Mouse (Mus musculus) adrenal gland, postnatal 4 days (tissue): ENCODE data around the gene Sp140. TPM values are rescaled to one million over a fixed set of nuclear protein-coding genes. Genes with fewer than 3 reads are reported as not detected.
"Not testable (repeated sequence)": the region's sequence is repeated elsewhere in the genome, so short reads cannot be mapped to it uniquely, and the experiment has no call there.

ENCODE experiments used
- DNase-seq, 2 experiments: peaks; one replicate each; pipeline ENCODE4 v3.0.0; 2021 to 2022; ENCODE audit warnings: low spot score in 2 of 2, mixed read lengths in 2 of 2
- long read RNA-seq, 2 experiments: library from polyadenylated mRNA; stranded (forward); transcript quantifications; one replicate each; pipeline ENCODE4 v2.0.0; 2021
- total RNA-seq, 2 experiments: library from RNA; stranded (reverse); gene quantifications; 2 replicates each; pipeline ENCODE4 v1.2.3; 2021

Sp140 gene
- 1 to 10 TPM; 7.1 to 8.4 TPM for total RNA-seq
- long read RNA-seq, experiment 1, partial matches to known transcripts = 1 of 7 reads
- long read RNA-seq, experiment 1, other reads (novel, unspliced or antisense) = 5 of 7 reads
- long read RNA-seq, experiment 2, partial matches to known transcripts = 1 of 9 reads
- long read RNA-seq, experiment 2, other reads (novel, unspliced or antisense) = 6 of 9 reads

GRCm38 (mm10) chr1:85600078-85600477 lies at the start of gene Sp140:
Gene Sp140 (plus strand): TSS chr1:85600378.
- not testable (repeated sequence) for DNase-seq

DNA sequence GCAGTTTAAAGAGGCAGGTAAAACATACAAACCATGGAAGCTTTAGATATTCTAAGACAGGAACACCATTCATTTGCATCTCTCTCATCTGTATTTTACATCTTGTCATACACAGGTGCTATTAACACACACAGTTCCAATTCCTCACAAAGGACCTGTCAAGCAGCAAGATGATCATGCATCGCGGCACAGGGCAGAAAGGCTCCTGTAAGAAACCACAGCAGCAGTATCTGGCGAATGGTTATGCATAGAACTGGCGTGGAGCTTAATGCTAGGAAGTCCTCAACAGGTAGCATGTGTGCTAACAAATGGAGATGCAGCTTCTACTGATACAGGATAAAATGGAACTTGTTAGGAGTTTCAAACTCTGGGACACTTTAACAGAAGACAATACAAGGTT lies 44.9 kb upstream of the Sp140 start:
- peak; percentile 25 to 31 for DNase-seq

DNA sequence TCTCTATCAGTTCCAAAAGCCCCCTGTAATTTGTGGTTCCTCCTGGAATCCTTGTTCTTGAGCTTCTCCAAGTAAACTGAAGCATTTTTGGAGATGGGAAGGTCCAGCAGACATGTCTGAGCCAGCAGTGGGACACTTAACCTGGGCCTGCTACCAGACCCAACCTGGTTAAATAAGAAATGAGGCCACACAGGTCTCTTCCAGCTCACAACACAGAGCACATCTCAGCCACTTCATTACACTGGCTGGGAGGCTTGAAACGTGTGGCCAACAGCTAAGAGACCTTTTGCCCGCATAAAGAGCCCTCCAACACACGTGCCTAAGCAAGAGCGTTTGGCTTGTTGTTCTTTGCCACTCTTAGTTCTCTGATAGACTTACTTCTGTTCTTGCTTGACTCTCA lies 26.6 kb upstream of the Sp140 start:
- DNase-seq = not testable (repeated sequence)

DNA sequence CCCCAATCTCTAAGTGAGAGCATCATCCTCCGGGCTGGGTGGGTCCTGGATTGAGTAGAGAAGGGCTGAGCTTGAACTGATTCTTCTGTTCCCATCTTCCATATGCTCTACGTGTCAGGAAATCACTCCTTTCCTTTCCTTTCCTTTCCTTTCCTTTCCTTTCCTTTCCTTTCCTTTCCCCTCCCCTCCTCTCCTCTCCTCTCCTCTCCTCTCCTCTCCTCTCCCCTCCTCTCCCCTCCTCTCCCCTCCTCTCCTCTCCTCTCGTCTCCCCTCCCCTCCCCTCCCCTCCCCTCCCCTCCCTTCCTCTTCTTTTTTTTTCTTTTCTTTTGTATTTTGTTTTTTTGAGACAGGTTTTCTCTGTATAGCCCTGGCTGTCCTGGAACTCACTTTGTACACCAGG lies 24.8 kb upstream of the Sp140 start, which contains the start of gene G530012D18Rik:
Gene G530012D18Rik (plus strand): TSS at position 301 of the 400 bp plus-strand sequence.
- DNase-seq = not testable (repeated sequence)

- not testable (repeated sequence) for DNase-seq
Observed at GRCm38 (mm10) chr1:85578372-85579010, 21.7 kb upstream of the Sp140 start.

DNA sequence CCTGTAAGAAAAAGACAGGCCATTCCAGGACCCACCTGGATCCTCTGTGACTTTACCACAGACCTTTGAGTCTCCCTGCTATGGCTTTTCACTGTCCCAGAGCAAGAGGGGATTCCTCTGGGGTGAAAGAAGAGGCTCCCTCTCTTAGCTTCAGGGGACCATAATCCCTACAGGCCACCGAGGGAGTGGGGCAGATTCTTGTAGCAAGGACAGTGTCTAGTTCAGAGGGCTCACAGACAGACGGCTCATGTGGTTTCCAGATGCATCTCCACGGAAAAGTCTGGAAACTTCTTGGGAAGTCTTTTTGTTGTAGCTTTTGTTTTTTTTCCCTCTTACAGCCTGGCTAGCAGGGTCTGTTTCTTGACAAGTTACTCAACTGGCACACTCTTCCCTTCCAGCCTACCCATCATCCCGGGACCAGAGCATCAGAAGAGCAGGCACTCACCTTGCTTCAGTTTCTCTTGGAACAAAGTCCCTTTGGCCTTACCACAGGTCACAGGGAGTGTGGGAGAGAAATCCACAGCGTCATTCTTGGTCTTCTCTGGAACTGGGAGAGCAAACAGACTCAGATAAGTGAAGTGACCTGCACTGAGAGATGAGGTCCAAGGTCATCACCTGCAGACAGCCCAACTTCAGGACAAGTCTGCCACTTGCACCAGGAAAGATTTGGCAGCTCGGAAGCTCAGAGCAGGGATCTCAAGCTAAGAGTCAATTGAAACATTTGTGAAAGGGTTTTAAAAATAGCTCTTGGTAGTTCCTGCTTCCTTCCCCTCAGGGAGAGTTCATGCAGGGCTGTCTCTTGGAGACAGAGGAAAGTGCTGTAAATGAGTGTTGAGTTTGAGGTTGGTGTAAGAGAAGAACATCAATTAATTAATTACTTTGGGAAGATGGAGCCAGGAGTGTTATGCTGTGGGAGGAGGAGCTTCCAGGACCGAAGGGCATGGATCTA lies 20.7 kb upstream of the Sp140 start:
- DNase-seq = not testable (repeated sequence)

DNA sequence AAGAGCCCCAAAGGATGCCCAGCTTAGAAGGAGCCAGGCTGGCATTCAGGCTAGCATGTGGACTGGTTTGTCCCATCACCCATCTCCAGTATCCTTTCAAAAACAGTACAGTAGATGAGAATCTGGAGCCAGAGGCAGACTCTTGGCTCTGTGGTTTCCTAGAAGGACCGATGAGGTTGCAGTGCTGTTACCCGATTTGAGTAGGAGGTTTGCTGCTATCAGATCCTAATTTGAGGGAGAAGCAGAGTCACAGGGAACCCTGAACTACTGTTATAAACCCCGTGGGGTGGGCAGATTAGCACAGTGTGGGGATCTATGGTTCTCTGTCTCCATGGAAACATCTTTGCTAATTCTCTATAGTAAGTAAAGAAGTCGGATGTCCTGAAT lies 20.0 kb upstream of the Sp140 start:
- DNase-seq = not testable (repeated sequence)

DNA sequence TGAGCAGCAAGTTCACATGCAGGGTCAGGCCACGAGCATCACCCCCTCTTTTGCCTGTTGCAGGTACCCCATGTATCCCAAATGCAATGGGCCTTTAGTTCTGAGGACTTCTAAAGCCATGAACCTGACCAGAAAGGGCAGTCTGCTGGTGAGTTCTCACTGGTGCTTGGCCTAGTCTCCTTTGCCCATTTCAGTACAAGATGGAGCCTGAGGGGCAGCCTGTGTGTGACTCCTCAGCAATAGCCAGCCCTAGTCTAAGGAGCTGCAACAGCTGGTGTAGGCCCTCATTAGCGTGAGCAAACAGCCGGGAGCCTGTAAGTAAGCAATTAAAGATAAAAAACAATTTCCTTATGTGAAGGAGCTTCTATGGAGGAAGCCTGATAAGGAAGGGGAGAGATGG lies 19.6 kb upstream of the Sp140 start:
- not testable (repeated sequence) for DNase-seq

GRCm38 (mm10) chr1:85581518-85581917 lies 18.7 kb upstream of the Sp140 start:
- DNase-seq = not testable (repeated sequence)

DNA sequence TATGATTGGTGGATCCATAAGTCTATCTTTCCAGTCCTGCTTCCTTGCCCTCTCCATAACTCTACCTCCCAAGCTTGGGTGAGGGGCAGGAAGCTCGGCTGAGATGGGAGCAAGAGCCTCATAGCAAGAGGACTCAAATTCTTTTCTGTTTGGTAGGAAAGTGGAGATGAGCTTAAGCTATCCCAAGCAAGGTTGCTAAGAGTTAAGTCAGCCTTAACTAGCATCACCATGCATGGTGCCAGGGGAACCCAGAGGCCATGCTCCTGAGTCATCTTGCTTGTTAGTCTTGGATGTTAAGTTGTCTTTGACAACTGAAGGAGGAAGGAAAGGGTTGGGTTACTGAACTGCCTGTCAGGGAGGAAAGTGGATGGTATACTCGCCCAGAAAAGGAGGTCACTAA lies 11.5 kb upstream of the Sp140 start:
- not testable (repeated sequence) for DNase-seq

GRCm38 (mm10) chr1:85592526-85592925 lies 7.7 kb upstream of the Sp140 start:
- not testable (repeated sequence) for DNase-seq

- not testable (repeated sequence) for DNase-seq
Observed at GRCm38 (mm10) chr1:85598271-85599012, 1.7 kb upstream of the Sp140 start, which contains the start of gene Sp110. Gene Sp110 (minus strand): TSS chr1:85598817.

GRCm38 (mm10) chr1:85600794-85601193 lies 616 bp downstream of the Sp140 start:
- peak in 1 of 2 experiments; percentile 21 for DNase-seq

DNA sequence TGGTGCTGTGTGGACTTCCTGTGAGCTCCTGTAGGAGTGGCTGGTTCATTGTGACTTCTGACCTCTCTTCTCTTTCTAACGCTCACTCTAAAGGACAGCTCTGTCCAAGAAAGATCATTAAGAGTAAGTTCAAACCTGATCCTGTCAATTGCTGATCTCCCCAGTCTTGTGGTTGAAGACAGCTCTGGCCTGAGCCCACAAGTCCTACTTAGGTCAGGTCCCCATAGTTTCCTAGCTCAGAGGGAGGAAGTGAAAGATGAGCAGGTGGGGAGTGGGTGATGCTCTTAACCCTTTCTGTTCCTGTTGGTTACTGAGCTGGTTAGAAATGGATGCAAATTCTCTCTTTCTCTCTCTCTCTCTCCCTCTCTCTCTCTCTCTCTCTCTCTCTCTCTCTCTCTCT lies 4.2 kb downstream of the Sp140 start:
- DNase-seq = not testable (repeated sequence)

GRCm38 (mm10) chr1:85608361-85608760 lies 8.2 kb downstream of the Sp140 start:
- not testable (repeated sequence) for DNase-seq

DNA sequence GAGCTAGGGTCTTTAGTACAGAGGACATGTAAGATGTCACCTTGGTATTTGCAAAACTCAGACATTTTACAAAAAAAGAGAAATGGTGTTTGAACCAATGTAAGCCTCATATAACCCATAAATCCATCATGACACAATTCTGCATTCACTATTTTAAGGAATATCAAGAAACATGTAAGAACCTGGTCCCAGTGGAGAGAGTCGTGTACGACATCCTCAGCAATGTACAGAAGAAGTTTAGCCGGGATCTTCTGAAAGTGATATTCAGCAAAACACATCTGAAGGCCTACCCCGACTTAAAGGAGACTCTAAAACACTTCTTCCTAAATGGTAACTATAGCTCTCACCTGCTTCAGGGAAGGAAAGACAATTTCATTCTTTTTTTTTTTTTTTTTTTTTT lies 10.4 kb downstream of the Sp140 start:
- not testable (repeated sequence) for DNase-seq

GRCm38 (mm10) chr1:85615096-85615495 lies 14.9 kb downstream of the Sp140 start:
- not testable (repeated sequence) for DNase-seq

GRCm38 (mm10) chr1:85615819-85616218 lies 15.6 kb downstream of the Sp140 start:
- DNase-seq = not testable (repeated sequence)

GRCm38 (mm10) chr1:85617161-85617560 lies 17.0 kb downstream of the Sp140 start:
- DNase-seq = not testable (repeated sequence)

GRCm38 (mm10) chr1:85618689-85619088 lies 18.5 kb downstream of the Sp140 start:
- DNase-seq = not testable (repeated sequence)

GRCm38 (mm10) chr1:85636936-85637335 lies 36.8 kb downstream of the Sp140 start:
- not testable (repeated sequence) for DNase-seq
